Comparison of ENCODE assay signal across 19 mouse cellular contexts in genomic region chr10:34091888-34092287, GRCm38 (mm10). TPM values are rescaled to one million over a fixed set of nuclear protein-coding genes. Genes with fewer than 3 reads are reported as not detected.
DNase-seq lines count a peak whose midpoint lies in the region.
"Had no signal": no experiment of that assay in that cellular context is flagged by ENCODE, and none has a peak within 500 bp of the region (broad histone marks: within the 10 kb centered on the region; RNA-seq: fewer than 3 reads in every experiment).

No protein-coding gene starts in this region.

- DNase-seq in embryo, embryonic 10.5 days (ENCODE audit: low spot score), result peak; percentile 8
- DNase-seq in embryo, embryonic 11 days, result no peak
- DNase-seq in right cerebral cortex, adult 18-20 months, result peak; percentile 73
- DNase-seq in right cerebral cortex, postnatal 14 days, result no peak
- DNase-seq in left cerebral cortex, adult 18-20 months (ENCODE audit: low spot score in 2 of 2), result peak; percentile 37 to 45
- no peak for DNase-seq in spleen, postnatal 14 days (ENCODE audit: low spot score in 2 of 2)
- no peak for DNase-seq in hindbrain, embryonic 10.5 days (ENCODE audit: low spot score)
- no peak for DNase-seq in thymus, postnatal 0 days (ENCODE audit: low spot score)
- DNase-seq: heart, adult 11 months; heart, postnatal 14 days; kidney, postnatal 10 days; lung, embryonic 14.5 days; retina, postnatal 1 day had no signal

- no peak overlapping the region for H3K27ac ChIP-seq in hindbrain, embryonic 10.5 days
- H3K27ac ChIP-seq: limb, embryonic 15.5 days; neural tube, embryonic 13.5 days had no signal

- H3K4me3 ChIP-seq in hindbrain, embryonic 10.5 days, result no peak overlapping the region
- H3K4me3 ChIP-seq: limb, embryonic 15.5 days; neural tube, embryonic 13.5 days had no signal

- WGBS in hindbrain, embryonic 10.5 days, result 77% methylated on average over 5 of the region's 5 CpGs

- H3K9me3 ChIP-seq in hindbrain, embryonic 10.5 days, result no peaks in the 10 kb centered on the region
- H3K9me3 ChIP-seq: limb, embryonic 15.5 days; neural tube, embryonic 13.5 days had no signal

- H3K27me3 ChIP-seq in hindbrain, embryonic 10.5 days (ENCODE audit: insufficient read depth, poor library complexity, severe bottlenecking), result no peaks in the 10 kb centered on the region
- H3K27me3 ChIP-seq: limb, embryonic 15.5 days; neural tube, embryonic 13.5 days had no signal

- H3K36me3 ChIP-seq in hindbrain, embryonic 10.5 days, result no peaks in the 10 kb centered on the region
- H3K36me3 ChIP-seq: limb, embryonic 15.5 days; neural tube, embryonic 13.5 days had no signal

- peaks cover 9% of the 10 kb centered on the region; the same call in 1 of the 2 replicates for H3K4me1 ChIP-seq in hindbrain, embryonic 10.5 days (replicated peaks)
- H3K4me1 ChIP-seq: limb, embryonic 15.5 days had no signal

RNA-seq across cellular contexts. Expression of gene Calhm5, which starts 4.4 kb away (rescaled TPM):
- 1 to 10 TPM; 2.8 to 3.1 TPM for total RNA-seq in left cerebral cortex, adult 18-20 months (2021)
- polyA plus RNA-seq in hindbrain, embryonic 10.5 days (2016; fragmentation: Nextera tagmentation; extraction: Ambion mirVana), result 0.08 and 0.10 TPM in 2 replicates
- polyA plus RNA-seq in thymus, postnatal 0 days (2015; fragmentation: Nextera tagmentation; extraction: Ambion mirVana), result 0.10 and 0.14 TPM in 2 replicates
- total RNA-seq: common myeloid progenitor, adult 5-6 weeks had no signal
- polyA plus RNA-seq: activated CD4-positive, CD25-positive, alpha-beta regulatory T cell, adult 4 months had no signal

RNA-seq across cellular contexts. Expression of gene Calhm6, which starts 35.9 kb away (rescaled TPM):
- under 1 TPM; 0.52 to 0.56 TPM for total RNA-seq in left cerebral cortex, adult 18-20 months (2021)
- 0.24 and 0.54 TPM in 2 replicates for polyA plus RNA-seq in hindbrain, embryonic 10.5 days (2016; fragmentation: Nextera tagmentation; extraction: Ambion mirVana)
- 9.2 and 9.8 TPM in 2 replicates for polyA plus RNA-seq in thymus, postnatal 0 days (2015; fragmentation: Nextera tagmentation; extraction: Ambion mirVana)
- total RNA-seq: heart, postnatal 14 days had no signal

RNA-seq across cellular contexts. Expression of gene Calhm4, which starts 47.8 kb away (rescaled TPM):
- not detected for total RNA-seq in left cerebral cortex, adult 18-20 months (2021)
- not detected in 2 replicates for polyA plus RNA-seq in hindbrain, embryonic 10.5 days (2016; fragmentation: Nextera tagmentation; extraction: Ambion mirVana)
- 0.03 and 0.07 TPM in 2 replicates for polyA plus RNA-seq in thymus, postnatal 0 days (2015; fragmentation: Nextera tagmentation; extraction: Ambion mirVana)
- total RNA-seq: common myeloid progenitor, adult 5-6 weeks; heart, postnatal 14 days had no signal
- polyA plus RNA-seq: activated CD4-positive, CD25-positive, alpha-beta regulatory T cell, adult 4 months; intestine, embryonic 14.5 days; limb, embryonic 15.5 days; lung, embryonic 14.5 days; neural tube, embryonic 13.5 days; stomach, embryonic 16.5 days had no signal

RNA-seq across cellular contexts. Expression of gene Trappc3l, which starts 54.5 kb away (rescaled TPM):
- total RNA-seq in left cerebral cortex, adult 18-20 months (2021), result under 1 TPM in 1 of 2 experiments, not detected in 1; 0.40 TPM
- polyA plus RNA-seq in hindbrain, embryonic 10.5 days (2016; fragmentation: Nextera tagmentation; extraction: Ambion mirVana), result not detected in 2 replicates
- 0.10 TPM in 1 of 2 replicates, not detected in the other for polyA plus RNA-seq in thymus, postnatal 0 days (2015; fragmentation: Nextera tagmentation; extraction: Ambion mirVana)
- total RNA-seq: common myeloid progenitor, adult 5-6 weeks; heart, postnatal 14 days had no signal
- polyA plus RNA-seq: activated CD4-positive, CD25-positive, alpha-beta regulatory T cell, adult 4 months; intestine, embryonic 14.5 days; limb, embryonic 15.5 days; lung, embryonic 14.5 days; neural tube, embryonic 13.5 days; stomach, embryonic 16.5 days had no signal

Comparison
In these comparisons a context has a peak if more than half of its experiments do, and no peak if none do; other contexts are left out.
1. DNase-seq: peak in embryo, embryonic 10.5 days (single experiment), right cerebral cortex, adult 18-20 months (single experiment) and left cerebral cortex, adult 18-20 months (2 of 2); none in embryo, embryonic 11 days (single experiment), right cerebral cortex, postnatal 14 days (single experiment), spleen, postnatal 14 days (0 of 2), hindbrain, embryonic 10.5 days (single experiment) and thymus, postnatal 0 days (single experiment).